Mouse (Mus musculus) yolk sac, embryonic 10.5 days (tissue): Measurements from ENCODE around the gene Amigo1.

ENCODE experiments used
- DNase-seq: peaks from one replicate; pipeline ENCODE4 v3.0.0-alpha.2; 2017; ENCODE audit warnings: low spot score

Gene Amigo1

GRCm38 (mm10) chr3:108180514-108180913 lies 5.6 kb upstream of the Amigo1 start:
- DNase-seq: no peak

GRCm38 (mm10) chr3:108184742-108185141 lies 1.4 kb upstream of the Amigo1 start:
- no peak for DNase-seq

GRCm38 (mm10) chr3:108185460-108186097 lies 556 bp upstream of the Amigo1 start:
- no peak for DNase-seq

GRCm38 (mm10) chr3:108187111-108187795 lies 1.1 kb downstream of the Amigo1 start:
- no peak for DNase-seq

GRCm38 (mm10) chr3:108188716-108189490 lies 2.8 kb downstream of the Amigo1 start:
- no peak for DNase-seq

- no peak for DNase-seq
Measured at GRCm38 (mm10) chr3:108189897-108190296, 3.8 kb downstream of the Amigo1 start.

- DNase-seq: no peak
Measured at GRCm38 (mm10) chr3:108193686-108194085, 7.6 kb downstream of the Amigo1 start.

GRCm38 (mm10) chr3:108195287-108195686 lies 9.2 kb downstream of the Amigo1 start:
- no peak for DNase-seq

- no peak for DNase-seq
Measured at GRCm38 (mm10) chr3:108195941-108196590, 9.9 kb downstream of the Amigo1 start.

- no peak for DNase-seq
Measured at GRCm38 (mm10) chr3:108197066-108197497, 10.9 kb downstream of the Amigo1 start.

GRCm38 (mm10) chr3:108199231-108199630 lies 13.1 kb downstream of the Amigo1 start:
- DNase-seq: no peak

- peak; percentile 99 for DNase-seq
Measured at GRCm38 (mm10) chr3:108200329-108201323, 14.5 kb downstream of the Amigo1 start, which contains the start of gene Cyb561d1. Gene Cyb561d1, minus strand, starts transcription at chr3:108201212.

- DNase-seq: peak; percentile 38
Measured at GRCm38 (mm10) chr3:108202506-108202905, 16.4 kb downstream of the Amigo1 start.

GRCm38 (mm10) chr3:108203212-108203611 lies 17.1 kb downstream of the Amigo1 start:
- no peak for DNase-seq

GRCm38 (mm10) chr3:108203621-108204325 lies 17.6 kb downstream of the Amigo1 start:
- peak; percentile 57 for DNase-seq

- no peak for DNase-seq
Measured at GRCm38 (mm10) chr3:108204470-108204869, 18.3 kb downstream of the Amigo1 start.

GRCm38 (mm10) chr3:108205601-108206000 lies 19.5 kb downstream of the Amigo1 start:
- DNase-seq: no peak

GRCm38 (mm10) chr3:108206731-108207375 lies 20.7 kb downstream of the Amigo1 start:
- DNase-seq: no peak

- no peak for DNase-seq
Measured at GRCm38 (mm10) chr3:108209001-108209400, 22.9 kb downstream of the Amigo1 start.

- DNase-seq: no peak
Measured at GRCm38 (mm10) chr3:108209536-108209935, 23.4 kb downstream of the Amigo1 start.
